Mouse (Mus musculus): ENCODE measurements around the gene Zap70.

Zap70 gene

GRCm38 (mm10) chr1:36830913-36831866, 69.6 kb downstream of the Zap70 start:
- DNase-seq (ENCODE audit: inconsistent ontology term): no peak
